Mouse (Mus musculus) kidney, embryonic 14.5 days (tissue): ENCODE measurements at regions not wholly inside any gene's neighbourhood (a gene's known extent, or its start where the extent isn't known, plus 50 kb on each side); places are given as distances from the start of the nearest gene placed in this dataset.

Source experiments
- ATAC-seq: fragments of 200-750 bp; cut with Nextera tagmentation; 2 replicates; pipeline ENCODE4 v1.8.0; 2017; ENCODE audit warnings: moderate number of reproducible peaks, mild to moderate bottlenecking, moderate TSS enrichment, moderate library complexity; ENCODE audit not compliant: low FRiP score, low TSS enrichment
- H3K27ac ChIP-seq: fragments of 300-500 bp; sonication (generic); 2 replicates; pipeline ENCODE4 v1.5.1; 2014; ENCODE audit warnings: low read depth, mild to moderate bottlenecking, low read length, moderate library complexity, mixed read lengths
- H3K27me3 ChIP-seq: fragments of 300-500 bp; sonication (generic); 2 replicates; pipeline ENCODE4 v1.6.1; 2014; ENCODE audit warnings: mild to moderate bottlenecking, low read length; ENCODE audit not compliant: control insufficient read depth, insufficient read depth
- H3K36me3 ChIP-seq: fragments of 300-500 bp; sonication (generic); 2 replicates; pipeline ENCODE4 v1.6.1; 2014; ENCODE audit warnings: low read length, mixed read lengths; ENCODE audit not compliant: control insufficient read depth, insufficient read depth
- H3K4me1 ChIP-seq: fragments of 300-500 bp; sonication (generic); 2 replicates; pipeline ENCODE4 v1.6.1; 2014; ENCODE audit warnings: low read length, mixed read lengths; ENCODE audit not compliant: control insufficient read depth, insufficient read depth
- H3K4me2 ChIP-seq: fragments of 300-500 bp; sonication (generic); replicated peaks from 2 replicates; pipeline ENCODE4 v1.6.1; 2014; ENCODE audit warnings: low read depth, mild to moderate bottlenecking, low read length
- H3K4me3 ChIP-seq: fragments of 300-500 bp; sonication (generic); 2 replicates; pipeline ENCODE4 v1.5.1; 2014; ENCODE audit warnings: mild to moderate bottlenecking, low read length
- H3K9ac ChIP-seq: fragments of 300-500 bp; sonication (generic); 2 replicates; pipeline ENCODE4 v1.6.1; 2014; ENCODE audit warnings: low read depth, mild to moderate bottlenecking, low read length, moderate library complexity
- H3K9me3 ChIP-seq: fragments of 300-500 bp; sonication (generic); 2 replicates; pipeline ENCODE4 v1.6.1; 2016; ENCODE audit warnings: low read length; ENCODE audit not compliant: control insufficient read depth
- WGBS: fragments of 180-500 bp; shearing (Covaris S2); extraction: QIAGEN DNeasy Blood & Tissue Kit; methylation state at CpG from one replicate; pipeline ENCODE4 v1.1.7; 2014; 5-methylcytosine and 5-hydroxymethylcytosine counted together

DNA sequence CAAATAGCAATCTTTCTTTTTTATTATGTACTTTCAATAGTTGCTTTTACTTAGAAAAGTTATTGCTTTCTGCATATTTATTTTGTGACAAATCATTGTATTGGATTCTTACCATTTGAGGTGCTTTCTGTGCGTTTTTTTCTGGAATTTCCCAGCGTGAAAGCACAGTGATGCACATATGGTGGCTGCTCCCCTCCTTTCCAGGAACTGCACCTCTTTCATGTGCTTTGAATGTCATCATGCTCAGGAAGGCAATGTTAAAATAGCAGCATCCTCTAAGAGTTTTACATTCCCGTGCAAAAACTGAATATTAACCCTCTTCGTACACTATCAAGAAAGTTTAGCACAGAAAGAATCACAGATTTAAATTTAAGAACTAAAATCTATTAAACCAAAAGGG, 279.8 kb upstream of the Eif4g2 start:
- no peak for ATAC-seq
- no peak overlapping the region for H3K27ac ChIP-seq
- H3K4me1 ChIP-seq, result no peaks in the 10 kb centered on the region
- H3K4me3 ChIP-seq, result no peak overlapping the region
- 73% methylated on average over 4 of the region's 4 CpGs for WGBS
- H3K36me3 ChIP-seq, result no peaks in the 10 kb centered on the region
- H3K9me3 ChIP-seq, result no peaks in the 10 kb centered on the region
- no peak overlapping the region for H3K4me2 ChIP-seq
- no peak overlapping the region for H3K9ac ChIP-seq
- H3K27me3 ChIP-seq, result no peaks in the 10 kb centered on the region

DNA sequence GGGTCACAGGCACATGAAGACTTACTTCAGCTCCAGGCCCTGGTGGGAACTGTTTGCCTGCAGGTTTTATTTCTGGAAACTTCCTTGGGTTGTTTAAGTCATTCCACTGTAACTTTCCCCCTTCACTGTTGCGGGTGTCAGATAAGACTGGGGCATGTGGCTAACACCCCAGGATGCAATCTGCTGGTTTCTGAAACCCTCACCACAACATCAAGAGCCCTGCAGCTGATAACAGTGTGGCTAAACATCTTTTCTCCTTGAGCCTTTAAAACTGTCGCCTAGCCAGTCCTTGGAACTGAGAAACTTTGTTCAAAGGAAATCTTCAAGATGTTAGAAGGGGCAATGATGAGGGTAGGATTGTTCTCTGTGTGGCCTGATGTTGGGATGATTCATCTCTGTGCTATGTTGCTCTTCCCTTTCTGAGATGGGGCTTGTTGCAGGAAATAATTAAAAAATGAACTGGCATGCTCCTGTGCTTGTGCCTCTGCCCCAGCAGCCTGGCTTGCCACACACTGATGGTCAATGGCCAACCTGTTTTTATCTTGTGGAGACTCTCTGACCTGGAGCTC, 272.3 kb upstream of the Eif4g2 start:
- 75% methylated on average over 2 of the region's 2 CpGs for WGBS
- Histone ChIP-seq H3K4me1 (no peaks in the 10 kb centered on the region), H3K4me2 (no peak overlapping the region), H3K9me3 (no peaks in the 10 kb centered on the region), H3K36me3 (no peaks in the 10 kb centered on the region), H3K27me3 (no peaks in the 10 kb centered on the region), H3K27ac (no peak overlapping the region), H3K4me3 (no peak overlapping the region), H3K9ac (no peak overlapping the region)
- no peak for ATAC-seq

DNA sequence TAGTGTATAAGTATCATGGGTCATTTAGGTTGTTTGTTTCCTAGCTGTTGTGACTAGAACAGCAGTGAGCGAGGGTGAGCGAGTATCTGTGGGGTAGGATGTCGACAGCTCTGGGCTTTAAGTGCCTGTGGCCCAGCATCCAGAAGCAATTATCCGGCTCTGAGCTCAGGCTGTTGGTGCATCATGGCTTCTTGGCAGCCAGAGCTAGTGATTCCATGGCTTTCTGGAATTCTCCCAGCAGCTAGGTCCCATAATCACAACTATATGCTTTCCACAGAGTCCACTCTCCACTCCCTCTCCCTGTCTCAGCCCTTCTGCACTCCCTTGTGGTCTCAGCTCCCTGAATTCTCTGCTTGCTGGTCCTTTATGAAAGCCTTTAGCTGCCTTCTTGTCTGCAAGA, 271.2 kb upstream of the Eif4g2 start:
- 88% methylated on average over 4 of the region's 4 CpGs for WGBS
- H3K4me3 ChIP-seq, result no peak overlapping the region
- no peak overlapping the region for H3K27ac ChIP-seq
- H3K4me2 ChIP-seq, result no peak overlapping the region
- no peaks in the 10 kb centered on the region for H3K27me3 ChIP-seq
- no peak overlapping the region for H3K9ac ChIP-seq
- no peaks in the 10 kb centered on the region for H3K36me3 ChIP-seq
- H3K4me1 ChIP-seq, result no peaks in the 10 kb centered on the region
- H3K9me3 ChIP-seq, result no peaks in the 10 kb centered on the region
- ATAC-seq, result no peak

DNA sequence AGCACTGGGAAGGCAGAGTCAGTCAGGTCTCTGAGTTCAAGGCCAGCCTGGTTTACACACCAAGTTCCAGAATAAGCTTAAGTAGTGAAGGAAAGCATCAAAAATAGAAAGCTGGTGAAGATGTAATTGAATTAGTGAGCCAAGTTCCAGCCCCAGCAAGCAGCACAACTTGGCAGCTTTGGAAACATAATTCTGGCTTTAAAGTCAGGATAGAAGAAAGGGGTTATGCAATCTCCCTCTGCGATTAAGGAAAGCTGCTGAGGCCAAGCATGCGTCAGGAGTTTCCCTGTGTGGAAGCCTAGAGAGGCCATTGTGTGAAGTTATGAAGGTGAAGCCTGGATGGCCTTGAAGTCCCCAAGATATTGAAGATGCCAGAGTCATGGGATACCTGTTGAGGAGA, 269.3 kb upstream of the Eif4g2 start:
- no peaks in the 10 kb centered on the region for H3K9me3 ChIP-seq
- no peaks in the 10 kb centered on the region for H3K36me3 ChIP-seq
- no peak overlapping the region for H3K4me2 ChIP-seq
- H3K27ac ChIP-seq, result no peak overlapping the region
- H3K4me3 ChIP-seq, result no peak overlapping the region
- no peak overlapping the region for H3K9ac ChIP-seq
- no peak for ATAC-seq
- 91% methylated on average over 2 of the region's 2 CpGs for WGBS
- no peaks in the 10 kb centered on the region for H3K27me3 ChIP-seq
- no peaks in the 10 kb centered on the region for H3K4me1 ChIP-seq

DNA sequence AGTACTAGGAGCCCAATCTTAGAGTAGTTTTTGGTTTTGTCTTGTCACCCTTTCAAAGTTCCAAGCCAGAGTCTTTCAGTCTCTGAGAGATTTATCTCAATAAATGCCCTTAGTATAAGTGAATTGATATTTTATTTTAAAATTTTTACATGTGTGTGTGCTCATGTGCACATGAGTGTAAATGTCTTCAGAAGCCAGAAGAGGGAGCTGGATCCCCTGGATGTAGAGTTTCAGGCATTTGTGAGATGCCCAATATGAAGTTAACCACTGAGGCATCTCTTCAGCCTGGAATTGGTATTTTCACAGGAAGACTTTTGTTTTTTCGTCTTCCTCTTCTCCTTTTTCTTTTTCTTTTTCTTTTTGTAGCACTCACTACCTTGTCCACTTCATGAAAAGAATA, 262.3 kb upstream of the Eif4g2 start:
- WGBS, result 59% methylated on average over 1 of the region's 1 CpGs

DNA sequence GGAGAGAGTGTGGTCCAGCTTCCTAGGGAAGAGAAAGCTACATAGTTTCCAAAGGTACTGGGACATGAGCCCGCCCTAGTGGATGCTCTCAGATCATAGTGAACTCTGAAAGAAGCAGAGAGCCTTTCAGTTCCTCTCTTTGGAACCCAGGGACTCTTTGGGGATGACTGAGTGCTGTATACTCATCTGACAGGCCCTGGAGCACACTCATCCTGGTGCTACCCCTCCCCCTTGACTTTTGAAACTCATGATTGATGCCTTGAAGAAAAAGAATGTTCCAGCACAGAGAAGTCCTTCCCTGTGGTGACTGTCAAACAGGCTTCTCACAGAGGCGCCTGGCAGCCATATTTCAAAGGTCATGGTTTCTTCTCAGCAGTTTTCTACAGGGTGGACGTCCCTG, 254.2 kb upstream of the Eif4g2 start:
- 67% methylated on average over 3 of the region's 3 CpGs for WGBS
- no peaks in the 10 kb centered on the region for H3K36me3 ChIP-seq
- H3K4me2 ChIP-seq, result no peak overlapping the region
- ATAC-seq, result no peak
- no peaks in the 10 kb centered on the region for H3K27me3 ChIP-seq
- no peaks in the 10 kb centered on the region for H3K4me1 ChIP-seq
- no peaks in the 10 kb centered on the region for H3K9me3 ChIP-seq
- H3K27ac ChIP-seq, result no peak overlapping the region
- H3K4me3 ChIP-seq, result no peak overlapping the region
- H3K9ac ChIP-seq, result no peak overlapping the region

More for the DNA sequence above, 262.3 kb upstream of the Eif4g2 start:
- no peaks in the 10 kb centered on the region for H3K27me3 ChIP-seq
- no peaks in the 10 kb centered on the region for H3K4me1 ChIP-seq
- no peak overlapping the region for H3K9ac ChIP-seq
- no peaks in the 10 kb centered on the region for H3K36me3 ChIP-seq
- H3K4me2 ChIP-seq, result no peak overlapping the region
- no peak overlapping the region for H3K4me3 ChIP-seq
- no peak overlapping the region for H3K27ac ChIP-seq
- no peak for ATAC-seq
- H3K9me3 ChIP-seq, result no peaks in the 10 kb centered on the region

DNA sequence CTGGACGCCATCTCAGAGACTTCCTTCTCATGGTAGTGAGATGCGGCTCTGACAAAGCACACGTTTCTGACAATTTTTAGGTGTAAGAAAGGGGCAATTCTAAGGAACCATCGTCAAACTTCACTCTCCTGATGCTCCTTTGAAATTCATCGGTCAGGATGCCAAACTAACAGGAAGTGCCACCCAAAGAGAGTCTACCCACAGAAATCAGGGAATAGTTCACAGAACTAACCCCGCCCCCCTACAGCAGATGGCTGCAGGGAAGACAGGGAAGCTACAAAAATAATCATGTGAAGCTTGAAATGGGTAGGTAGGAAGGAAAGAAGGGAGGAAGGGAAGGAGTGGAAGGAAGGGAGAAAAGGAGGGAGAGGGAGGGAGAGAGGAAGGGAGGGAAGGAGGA, 240.1 kb upstream of the Eif4g2 start:
- no peak overlapping the region for H3K27ac ChIP-seq
- H3K4me3 ChIP-seq, result no peak overlapping the region
- no peaks in the 10 kb centered on the region for H3K27me3 ChIP-seq
- 79% methylated on average over 6 of the region's 6 CpGs for WGBS
- H3K36me3 ChIP-seq, result no peaks in the 10 kb centered on the region
- ATAC-seq, result no peak
- no peak overlapping the region for H3K4me2 ChIP-seq
- H3K4me1 ChIP-seq, result no peaks in the 10 kb centered on the region
- H3K9ac ChIP-seq, result no peak overlapping the region
- peaks cover 7% of the 10 kb centered on the region; the same call in 1 of the 2 replicates for H3K9me3 ChIP-seq

DNA sequence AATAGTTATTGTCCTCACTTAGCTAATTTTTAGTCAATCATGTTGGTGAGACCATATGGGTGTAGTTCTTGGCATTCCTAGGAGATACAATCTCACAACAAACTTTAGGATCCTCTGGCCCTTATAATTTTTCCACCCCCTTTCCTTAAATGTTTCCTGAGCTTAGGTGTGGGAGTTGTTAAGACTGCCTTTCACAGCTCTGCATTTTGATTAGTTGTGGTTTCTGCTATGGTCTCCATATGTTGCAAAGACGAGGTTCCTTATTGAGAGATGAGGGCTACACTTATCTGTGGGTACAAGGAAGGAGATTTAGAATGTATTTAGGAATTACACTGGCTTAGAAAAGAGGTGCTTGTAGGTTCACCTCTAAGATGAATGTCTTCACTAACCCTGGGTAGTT, 237.1 kb upstream of the Eif4g2 start:
- Histone ChIP-seq H3K27ac (no peak overlapping the region), H3K27me3 (no peaks in the 10 kb centered on the region), H3K36me3 (no peaks in the 10 kb centered on the region), H3K9ac (no peak overlapping the region), H3K4me3 (no peak overlapping the region), H3K9me3 (no peaks in the 10 kb centered on the region), H3K4me1 (no peaks in the 10 kb centered on the region), H3K4me2 (no peak overlapping the region)
- WGBS, result 78% methylated on average over 1 of the region's 1 CpGs
- no peak for ATAC-seq

DNA sequence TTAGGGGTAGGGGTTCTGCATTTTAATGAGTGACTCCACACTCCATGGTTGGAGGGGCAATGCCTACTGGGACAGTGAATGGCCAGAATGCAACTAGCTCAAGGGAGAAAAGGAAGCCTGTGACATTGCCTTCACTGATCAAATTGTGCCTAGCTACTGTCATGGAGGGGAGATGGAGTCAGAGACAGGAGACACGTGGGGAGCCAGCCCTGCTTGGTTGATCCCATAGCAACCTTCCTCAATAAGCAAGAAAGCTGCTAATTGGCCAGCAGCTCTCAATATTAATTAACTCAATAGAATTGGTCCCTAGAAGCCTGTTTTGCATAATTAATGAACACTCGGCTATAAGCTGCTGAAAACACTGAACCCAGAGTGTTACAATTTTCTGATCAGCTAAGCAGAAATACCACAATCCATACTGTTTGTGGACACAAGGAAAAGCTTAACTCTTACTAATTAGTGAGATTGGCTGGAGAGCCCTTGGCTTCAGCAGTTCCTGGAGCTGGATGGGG, 233.7 kb upstream of the Eif4g2 start:
- Histone ChIP-seq H3K4me2 (no peak overlapping the region), H3K27ac (no peak overlapping the region), H3K36me3 (no peaks in the 10 kb centered on the region), H3K4me3 (no peak overlapping the region), H3K9me3 (peaks cover 3% of the 10 kb centered on the region), H3K9ac (no peak overlapping the region), H3K4me1 (no peaks in the 10 kb centered on the region), H3K27me3 (no peaks in the 10 kb centered on the region)
- ATAC-seq, result no peak
- 83% methylated on average over 2 of the region's 2 CpGs for WGBS
